Mouse (Mus musculus): ENCODE data around the gene Psmb11.

DNA sequence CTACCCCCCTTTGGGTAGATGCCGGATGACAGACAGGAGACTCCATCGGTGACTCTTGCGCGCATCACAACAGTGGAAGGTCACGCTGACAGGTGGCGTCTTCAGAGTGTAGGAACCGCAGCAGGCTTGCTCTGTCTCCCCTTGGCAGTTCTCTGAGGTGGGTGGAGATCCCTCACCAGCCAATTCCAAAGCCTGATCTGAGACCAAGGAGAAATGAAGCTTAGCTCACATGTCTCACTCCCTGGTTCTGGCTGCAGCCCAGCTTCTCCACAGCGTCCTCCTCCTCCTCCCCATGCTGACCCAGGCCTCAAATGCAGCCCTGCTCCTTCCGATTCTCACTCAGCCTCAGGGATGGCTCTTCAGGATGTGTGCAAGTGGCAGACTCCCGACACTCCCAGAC is 3.7 kb downstream of the Psmb11 start:
- TF ChIP-seq CTCF (IDR thresholded peaks at IDR 0.05; ENCODE audit: low read depth) (no peak), EP300 (IDR thresholded peaks at IDR 0.05; ENCODE audit: low read depth) (no peak)
